Mouse (Mus musculus) small intestine, adult 2 months (tissue): ENCODE measurements around the gene Ctnna3.

Experiments used
- CTCF ChIP-seq: fragments of 200-500 bp; IDR thresholded peaks from 2 replicates; pipeline ENCODE4 v1.5.1; 2012; ENCODE audit warnings: low read depth, mild to moderate bottlenecking, control low read depth, inconsistent platforms, low read length, moderate library complexity, mixed read lengths; ENCODE audit not compliant: insufficient replicate concordance, insufficient read length; ENCODE audit errors: extremely low read depth
- POLR2A ChIP-seq: fragments of 200-500 bp; IDR thresholded peaks from 2 replicates; pipeline ENCODE4 v1.6.1; 2012; ENCODE audit warnings: low read depth, mild to moderate bottlenecking, control low read depth, inconsistent platforms, low read length, moderate library complexity

- TF ChIP-seq CTCF (no peak), POLR2A (no peak)
These were observed 521.6 kb downstream of the Ctnna3 start for GRCm38 (mm10) chr10:63951481-63951880.
